Mouse (Mus musculus) left cerebral cortex, postnatal 36 days (tissue): ENCODE data around the gene Oas3. TPM values are rescaled to one million over a fixed set of nuclear protein-coding genes. Genes with fewer than 3 reads are reported as not detected.

ENCODE experiments used
- DNase-seq, 2 experiments: peaks; one replicate each; pipeline ENCODE4 v3.0.0; 2021 to 2022; ENCODE audit warnings: low spot score in 2 of 2, mixed read lengths in 1 of 2
- intact Hi-C: fragments of 180-260 bp; cut with DNase I; formaldehyde crosslinking; loops from one replicate; pipeline ENCODE4 v1.15.1; 2025
- total RNA-seq, 2 experiments: library from RNA; stranded (reverse); gene quantifications; 2 replicates each; pipeline ENCODE4 v1.2.3; 2021

Oas3 gene
- total RNA-seq, 2 experiments from 2014 or later: not detected

GRCm38 (mm10) chr5:120765010-120765409, 12.5 kb downstream of the Oas3 start:
- intact Hi-C loops: no loop called here
- no peak for DNase-seq

GRCm38 (mm10) chr5:120761901-120762300, 15.6 kb downstream of the Oas3 start:
- DNase-seq: no peak
- intact Hi-C loops: no loop called here

GRCm38 (mm10) chr5:120754215-120754614, 23.2 kb downstream of the Oas3 start:
- intact Hi-C loops: no loop called here
- no peak for DNase-seq

- no peak for DNase-seq
- intact Hi-C loops: no loop called here
Measured at GRCm38 (mm10) chr5:120752786-120753185, 24.7 kb downstream of the Oas3 start.

- DNase-seq: no peak
- intact Hi-C loops: no loop called here
Measured at GRCm38 (mm10) chr5:120751206-120751605, 26.3 kb downstream of the Oas3 start.

- DNase-seq: no peak
- intact Hi-C loops: loop anchor here (5.0 to 10.0 kb wide), 2 partner anchors 72 to 125 kb away; no protein-coding TSS in a partner anchor
Measured at GRCm38 (mm10) chr5:120749688-120750087, 27.8 kb downstream of the Oas3 start, which contains the start of gene Oas2. TSS of gene Oas2 (minus strand) at chr5:120749853.

- DNase-seq: peak; percentile 11 to 28
- intact Hi-C loops: loop anchor here (5.0 to 10.0 kb wide), 2 partner anchors 69 to 122 kb away; no protein-coding TSS in a partner anchor
Measured at GRCm38 (mm10) chr5:120746451-120746850, 31.0 kb downstream of the Oas3 start.

GRCm38 (mm10) chr5:120742125-120742524, 35.3 kb downstream of the Oas3 start:
- DNase-seq: no peak
- intact Hi-C loops: loop anchor here (10.0 kb wide), 1 partner anchor 117 kb away; no protein-coding TSS in a partner anchor

GRCm38 (mm10) chr5:120734380-120734990, 43.0 kb downstream of the Oas3 start:
- intact Hi-C loops: no loop called here
- no peak for DNase-seq

- intact Hi-C loops: no loop called here
- DNase-seq: no peak
Measured at GRCm38 (mm10) chr5:120733696-120734095, 43.8 kb downstream of the Oas3 start.

- intact Hi-C loops: no loop called here
- no peak for DNase-seq
Measured at GRCm38 (mm10) chr5:120732740-120733139, 44.7 kb downstream of the Oas3 start.

- DNase-seq: no peak
- intact Hi-C loops: no loop called here
Measured at GRCm38 (mm10) chr5:120729319-120729718, 48.1 kb downstream of the Oas3 start.

GRCm38 (mm10) chr5:120725811-120726455, 51.5 kb downstream of the Oas3 start:
- intact Hi-C loops: no loop called here
- no peak for DNase-seq

- DNase-seq: no peak
- intact Hi-C loops: no loop called here
Measured at GRCm38 (mm10) chr5:120721005-120721404, 56.5 kb downstream of the Oas3 start.

- intact Hi-C loops: no loop called here
- no peak for DNase-seq
Measured at GRCm38 (mm10) chr5:120718600-120719378, 58.7 kb downstream of the Oas3 start.

- no peak for DNase-seq
Measured at GRCm38 (mm10) chr5:120717136-120717535, 60.3 kb downstream of the Oas3 start.

GRCm38 (mm10) chr5:120714314-120714713, 63.1 kb downstream of the Oas3 start:
- intact Hi-C loops: loop anchor here (1.0 kb wide), 1 partner anchor 33 kb away; no protein-coding TSS in a partner anchor
- peak; percentile 76 to 82 for DNase-seq

More at GRCm38 (mm10) chr5:120717136-120717535, 60.3 kb downstream of the Oas3 start:
- intact Hi-C loops: no loop called here

- DNase-seq: no peak
- intact Hi-C loops: no loop called here
Measured at GRCm38 (mm10) chr5:120712721-120713120, 64.7 kb downstream of the Oas3 start.

GRCm38 (mm10) chr5:120711827-120712226, 65.6 kb downstream of the Oas3 start, which contains the start of gene Dtx1:
TSS of gene Dtx1 (minus strand) at chr5:120711927.
- no peak for DNase-seq
- intact Hi-C loops: loop anchor here (2.0 kb wide), 2 partner anchors 17 to 31 kb away; no protein-coding TSS in a partner anchor

- intact Hi-C loops: loop anchor here (2.0 kb wide), 2 partner anchors 17 to 31 kb away; no protein-coding TSS in a partner anchor
- peak; percentile 85 to 86 for DNase-seq
Measured at GRCm38 (mm10) chr5:120711416-120711815, 66.0 kb downstream of the Oas3 start.
